Mouse (Mus musculus) G1E (cell line): ENCODE data around the gene Ntmt1. TPM values are rescaled to one million over a fixed set of nuclear protein-coding genes. Genes with fewer than 3 reads are reported as not detected.

Source experiments
- ATAC-seq: 2 replicates; pipeline ENCODE4 v1.8.0; 2016; ENCODE audit warnings: mild to moderate bottlenecking; ENCODE audit not compliant: insufficient number of reproducible peaks, poor library complexity, low FRiP score, severe bottlenecking; ENCODE audit errors: extremely low read depth
- DNase-seq: peaks from one replicate; pipeline ENCODE4 v3.0.0; 2012; ENCODE audit warnings: low spot score
- H3K27me3 ChIP-seq: 2 replicates; pipeline ENCODE4 v1.6.1; 2012; ENCODE audit warnings: mild to moderate bottlenecking, low read length, inconsistent platforms; ENCODE audit not compliant: insufficient read depth
- H3K36me3 ChIP-seq: replicated peaks from 2 replicates; pipeline ENCODE3; 2012; ENCODE audit warnings: mild to moderate bottlenecking, inconsistent platforms
- H3K4me1 ChIP-seq: 2 replicates; pipeline ENCODE4 v1.6.1; 2012; ENCODE audit warnings: low read depth, low read length, inconsistent platforms, mixed read lengths; ENCODE audit not compliant: insufficient read depth
- H3K4me3 ChIP-seq: 2 replicates; pipeline ENCODE4 v1.5.1; 2012; ENCODE audit warnings: low read depth, mild to moderate bottlenecking, inconsistent platforms, low read length, moderate library complexity, mixed read lengths
- H3K9me3 ChIP-seq: replicated peaks from 2 replicates; pipeline ENCODE4 v1.6.1; 2012; ENCODE audit warnings: inconsistent platforms
- CTCF ChIP-seq: IDR thresholded peaks from 2 replicates; pipeline ENCODE4 v1.5.1; 2012; ENCODE audit warnings: low read depth, low read length, inconsistent platforms, mixed read lengths
- GATA1 ChIP-seq: IDR thresholded peaks from 2 replicates; pipeline ENCODE4 v1.6.1; 2012; ENCODE audit warnings: borderline replicate concordance, low read length, inconsistent platforms, mixed read lengths
- GATA2 ChIP-seq: IDR thresholded peaks from 2 replicates; pipeline ENCODE4 v1.6.1; 2012; ENCODE audit warnings: low read depth, low read length, inconsistent platforms, borderline replicate concordance
- POLR2AphosphoS5 ChIP-seq: IDR thresholded peaks from 2 replicates; pipeline ENCODE4 v1.6.1; 2012; ENCODE audit warnings: low read depth, low read length, inconsistent platforms; ENCODE audit not compliant: insufficient replicate concordance
- TAL1 ChIP-seq: conservative IDR thresholded peaks from 2 replicates; pipeline ENCODE4 v1.6.1; 2012; ENCODE audit warnings: low read depth, low read length, inconsistent platforms, mixed read lengths
- polyA plus RNA-seq: library from polyadenylated mRNA; stranded (reverse); fragments of >175 nt; gene quantifications from 2 replicates; pipeline ENCODE4 v1.2.3, GENCODE M21; 2012
- total RNA-seq, 2 experiments: library from RNA; stranded (forward) in 1 of 2; stranded (reverse) in 1 of 2; fragments of 200-1000 nt in 1 of 2; fragments of >200 nt in 1 of 2; fragmentation: Nextera tagmentation in 1 of 2; gene quantifications; 2 replicates each; pipeline ENCODE4 v1.2.3; 2014 to 2017

The Ntmt1 gene
- total and polyA plus RNA-seq, 3 experiments, result 18.9 to 66.9 (median 29.4) TPM

- Histone ChIP-seq H3K27me3 (peaks cover 49% of the 10 kb centered on the region), H3K4me1 (no peaks in the 10 kb centered on the region), H3K9me3 (no peaks in the 10 kb centered on the region), H3K36me3 (no peaks in the 10 kb centered on the region), H3K4me3 (no peak overlapping the region)
- no peak for DNase-seq
- ATAC-seq, result no peak
- TF ChIP-seq CTCF (no peak), POLR2AphosphoS5 (no peak), GATA1 (no peak), TAL1 (no peak), GATA2 (no peak)
Observed at GRCm38 (mm10) chr2:30842615-30843014, 35.0 kb downstream of the Ntmt1 start.

- H3K27me3 ChIP-seq, result peaks cover 41% of the 10 kb centered on the region
- no peaks in the 10 kb centered on the region for H3K4me1 ChIP-seq
- H3K9me3 ChIP-seq, result no peaks in the 10 kb centered on the region
- DNase-seq (no peak), ATAC-seq (no peak)
- no peak overlapping the region for H3K4me3 ChIP-seq
- H3K36me3 ChIP-seq, result no peaks in the 10 kb centered on the region
- TF ChIP-seq GATA1 (no peak), CTCF (no peak), GATA2 (no peak)
Observed at GRCm38 (mm10) chr2:30845152-30846070, 37.8 kb downstream of the Ntmt1 start.

GRCm38 (mm10) chr2:30846236-30846635 lies 38.6 kb downstream of the Ntmt1 start:
- H3K27me3 ChIP-seq, result peaks cover 44% of the 10 kb centered on the region
- DNase-seq, result no peak
- no peaks in the 10 kb centered on the region for H3K4me1 ChIP-seq
- no peak for ATAC-seq
- no peaks in the 10 kb centered on the region for H3K9me3 ChIP-seq
- TF ChIP-seq GATA2 (no peak), GATA1 (no peak), POLR2AphosphoS5 (no peak), TAL1 (no peak)
- no peak overlapping the region for H3K4me3 ChIP-seq
- H3K36me3 ChIP-seq, result no peaks in the 10 kb centered on the region

GRCm38 (mm10) chr2:30846723-30847122 lies 39.1 kb downstream of the Ntmt1 start:
- no peaks in the 10 kb centered on the region for H3K9me3 ChIP-seq
- no peak overlapping the region for H3K4me3 ChIP-seq
- no peaks in the 10 kb centered on the region for H3K4me1 ChIP-seq
- peaks cover 48% of the 10 kb centered on the region for H3K27me3 ChIP-seq
- no peaks in the 10 kb centered on the region for H3K36me3 ChIP-seq
- no peak for DNase-seq
- no peak for ATAC-seq
- TF ChIP-seq CTCF (no peak), TAL1 (no peak), POLR2AphosphoS5 (no peak), GATA2 (no peak), GATA1 (no peak)

GRCm38 (mm10) chr2:30848184-30848583 lies 40.6 kb downstream of the Ntmt1 start:
- ATAC-seq (no peak), DNase-seq (no peak)
- H3K4me1 ChIP-seq, result no peaks in the 10 kb centered on the region
- TF ChIP-seq GATA2 (no peak), POLR2AphosphoS5 (no peak), GATA1 (no peak), TAL1 (no peak), CTCF (no peak)
- no peaks in the 10 kb centered on the region for H3K9me3 ChIP-seq
- H3K27me3 ChIP-seq, result peaks cover 48% of the 10 kb centered on the region
- H3K36me3 ChIP-seq, result no peaks in the 10 kb centered on the region
- no peak overlapping the region for H3K4me3 ChIP-seq

- TF ChIP-seq CTCF (no peak), GATA2 (no peak), POLR2AphosphoS5 (no peak), GATA1 (no peak), TAL1 (no peak)
- no peak for ATAC-seq
- H3K27me3 ChIP-seq, result peaks cover 42% of the 10 kb centered on the region
- no peak overlapping the region for H3K4me3 ChIP-seq
- no peaks in the 10 kb centered on the region for H3K36me3 ChIP-seq
- no peak for DNase-seq
- H3K9me3 ChIP-seq, result no peaks in the 10 kb centered on the region
- no peaks in the 10 kb centered on the region for H3K4me1 ChIP-seq
Observed at GRCm38 (mm10) chr2:30850581-30850980, 43.0 kb downstream of the Ntmt1 start.
